Mouse (Mus musculus): ENCODE results near the gene Tmem30b. TPM values are rescaled to one million over a fixed set of nuclear protein-coding genes. Genes with fewer than 3 reads are reported as not detected.
"Not testable (repeated sequence)": the region's sequence is repeated elsewhere in the genome, so short reads cannot be mapped to it uniquely, and the experiment has no call there.

The Tmem30b gene
- polyA plus RNA-seq, 1 experiment, result not detected

- Histone ChIP-seq H3K4me1 (ENCODE audit: control insufficient read depth, insufficient read depth, low read length) (peaks cover 17% of the 10 kb centered on the region), H3K27ac (ENCODE audit: insufficient read depth, low read depth, low read length) (peak within 1 kb of the TSS; percentile 56), H3K4me3 (ENCODE audit: insufficient read depth, low read length) (peak within 1 kb of the TSS; percentile 75)
- TF ChIP-seq POLR2A (IDR thresholded peaks at IDR 0.05; ENCODE audit: borderline replicate concordance, low read depth, low read length) (no peak), CTCF (IDR thresholded peaks at IDR 0.05; ENCODE audit: low read depth, low read length) (no peak)
Observed at GRCm38 (mm10) chr12:73584610-73585240, 38.5 kb upstream of the Tmem30b start, which contains the start of gene Prkch. Prkch (plus strand) TSS chr12:73584796.

GRCm38 (mm10) chr12:73583813-73584609 lies 37.8 kb upstream of the Tmem30b start:
- peaks cover 15% of the 10 kb centered on the region for H3K4me1 ChIP-seq (ENCODE audit: control insufficient read depth, insufficient read depth, low read length)
- H3K4me3 ChIP-seq (ENCODE audit: insufficient read depth, low read length), result peak overlapping the region; percentile 75
- TF ChIP-seq POLR2A (IDR thresholded peaks at IDR 0.05; ENCODE audit: borderline replicate concordance, low read depth, low read length), result no peak
- no peak for TF ChIP-seq CTCF (IDR thresholded peaks at IDR 0.05; ENCODE audit: low read depth, low read length)
- no peak overlapping the region for H3K27ac ChIP-seq (ENCODE audit: insufficient read depth, low read depth, low read length)

GRCm38 (mm10) chr12:73583318-73583717 lies 37.1 kb upstream of the Tmem30b start:
- Histone ChIP-seq H3K4me3 (ENCODE audit: insufficient read depth, low read length) (no peak overlapping the region), H3K4me1 (ENCODE audit: control insufficient read depth, insufficient read depth, low read length) (peaks cover 10% of the 10 kb centered on the region), H3K27ac (ENCODE audit: insufficient read depth, low read depth, low read length) (no peak overlapping the region)
- TF ChIP-seq CTCF (IDR thresholded peaks at IDR 0.05; ENCODE audit: low read depth, low read length), result no peak
- TF ChIP-seq POLR2A (IDR thresholded peaks at IDR 0.05; ENCODE audit: borderline replicate concordance, low read depth, low read length), result no peak

- Histone ChIP-seq H3K4me1 (ENCODE audit: control insufficient read depth, insufficient read depth, low read length) (peaks cover 7% of the 10 kb centered on the region), H3K27ac (ENCODE audit: insufficient read depth, low read depth, low read length) (no peak overlapping the region), H3K4me3 (ENCODE audit: insufficient read depth, low read length) (no peak overlapping the region)
- TF ChIP-seq POLR2A (IDR thresholded peaks at IDR 0.05; ENCODE audit: borderline replicate concordance, low read depth, low read length), result no peak
- no peak for TF ChIP-seq CTCF (IDR thresholded peaks at IDR 0.05; ENCODE audit: low read depth, low read length)
Observed at GRCm38 (mm10) chr12:73580811-73581210, 34.6 kb upstream of the Tmem30b start.

GRCm38 (mm10) chr12:73578141-73578540 lies 31.9 kb upstream of the Tmem30b start:
- TF ChIP-seq CTCF (IDR thresholded peaks at IDR 0.05; ENCODE audit: low read depth, low read length) (no peak), POLR2A (IDR thresholded peaks at IDR 0.05; ENCODE audit: borderline replicate concordance, low read depth, low read length) (no peak)
- peaks cover 5% of the 10 kb centered on the region for H3K4me1 ChIP-seq (ENCODE audit: control insufficient read depth, insufficient read depth, low read length)
- no peak overlapping the region for H3K4me3 ChIP-seq (ENCODE audit: insufficient read depth, low read length)
- H3K27ac ChIP-seq (ENCODE audit: insufficient read depth, low read depth, low read length), result no peak overlapping the region

GRCm38 (mm10) chr12:73574632-73575031 lies 28.4 kb upstream of the Tmem30b start:
- Histone ChIP-seq H3K4me3 (ENCODE audit: insufficient read depth, low read length) (no peak overlapping the region), H3K27ac (ENCODE audit: insufficient read depth, low read depth, low read length) (no peak overlapping the region), H3K4me1 (ENCODE audit: control insufficient read depth, insufficient read depth, low read length) (peaks cover 5% of the 10 kb centered on the region)
- TF ChIP-seq CTCF (IDR thresholded peaks at IDR 0.05; ENCODE audit: low read depth, low read length), result no peak
- TF ChIP-seq POLR2A (IDR thresholded peaks at IDR 0.05; ENCODE audit: borderline replicate concordance, low read depth, low read length), result no peak

- H3K27ac ChIP-seq (ENCODE audit: insufficient read depth, low read depth, low read length), result no peak overlapping the region
- TF ChIP-seq POLR2A (IDR thresholded peaks at IDR 0.05; ENCODE audit: borderline replicate concordance, low read depth, low read length) (no peak), CTCF (IDR thresholded peaks at IDR 0.05; ENCODE audit: low read depth, low read length) (no peak)
- H3K4me1 ChIP-seq (ENCODE audit: control insufficient read depth, insufficient read depth, low read length), result 0 out of 2 replicates have a peak, but pooled peaks cover 2% of the 10 kb centered on the region
- H3K4me3 ChIP-seq (ENCODE audit: insufficient read depth, low read length), result no peak overlapping the region
Observed at GRCm38 (mm10) chr12:73565620-73565969, 19.4 kb upstream of the Tmem30b start.

GRCm38 (mm10) chr12:73564795-73565619 lies 18.8 kb upstream of the Tmem30b start:
- no peak overlapping the region for H3K27ac ChIP-seq (ENCODE audit: insufficient read depth, low read depth, low read length)
- peak overlapping the region; percentile 32 for H3K4me3 ChIP-seq (ENCODE audit: insufficient read depth, low read length)
- no peaks in the 10 kb centered on the region for H3K4me1 ChIP-seq (ENCODE audit: control insufficient read depth, insufficient read depth, low read length)
- TF ChIP-seq POLR2A (IDR thresholded peaks at IDR 0.05; ENCODE audit: borderline replicate concordance, low read depth, low read length), result no peak
- TF ChIP-seq CTCF (IDR thresholded peaks at IDR 0.05; ENCODE audit: low read depth, low read length), result no peak

GRCm38 (mm10) chr12:73564176-73564575 lies 18.0 kb upstream of the Tmem30b start:
- no peak for TF ChIP-seq CTCF (IDR thresholded peaks at IDR 0.05; ENCODE audit: low read depth, low read length)
- no peak for TF ChIP-seq POLR2A (IDR thresholded peaks at IDR 0.05; ENCODE audit: borderline replicate concordance, low read depth, low read length)
- Histone ChIP-seq H3K27ac (ENCODE audit: insufficient read depth, low read depth, low read length) (no peak overlapping the region), H3K4me1 (ENCODE audit: control insufficient read depth, insufficient read depth, low read length) (no peaks in the 10 kb centered on the region), H3K4me3 (ENCODE audit: insufficient read depth, low read length) (no peak overlapping the region)

- H3K4me1 ChIP-seq (ENCODE audit: control insufficient read depth, insufficient read depth, low read length), result not testable (repeated sequence)
Observed at GRCm38 (mm10) chr12:73563122-73563521, 16.9 kb upstream of the Tmem30b start.

More at GRCm38 (mm10) chr12:73563122-73563521, 16.9 kb upstream of the Tmem30b start:
- not testable (repeated sequence) for H3K27ac ChIP-seq (ENCODE audit: insufficient read depth, low read depth, low read length); H3K4me3 ChIP-seq (ENCODE audit: insufficient read depth, low read length)

Data from bone marrow macrophage, adult 2 months (primary cell).